Mouse (Mus musculus) midbrain, embryonic 13.5 days (tissue): ENCODE data around the gene Tef. TPM values are rescaled to one million over a fixed set of nuclear protein-coding genes. Genes with fewer than 3 reads are reported as not detected.

Source experiments
- ATAC-seq: fragments of 200-750 bp; cut with Nextera tagmentation; 2 replicates; pipeline ENCODE4 v1.8.0; 2017; ENCODE audit warnings: mild to moderate bottlenecking, moderate TSS enrichment, moderate library complexity
- H3K27ac ChIP-seq: fragments of 300-500 bp; sonication (generic); 2 replicates; pipeline ENCODE4 v1.5.1; 2015; ENCODE audit warnings: inconsistent platforms, mild to moderate bottlenecking, moderate library complexity
- H3K27me3 ChIP-seq: fragments of 300-500 bp; sonication (generic); 2 replicates; pipeline ENCODE4 v1.6.1; 2015; ENCODE audit warnings: mild to moderate bottlenecking, inconsistent platforms
- H3K36me3 ChIP-seq: fragments of 300-500 bp; sonication (generic); 2 replicates; pipeline ENCODE4 v1.6.1; 2015; ENCODE audit warnings: mild to moderate bottlenecking, inconsistent platforms
- H3K4me1 ChIP-seq: fragments of 300-500 bp; sonication (generic); replicated peaks from 2 replicates; pipeline ENCODE4 v1.6.1; 2015; ENCODE audit warnings: inconsistent platforms
- H3K4me2 ChIP-seq: fragments of 300-500 bp; sonication (generic); replicated peaks from 2 replicates; pipeline ENCODE4 v1.6.1; 2015; ENCODE audit warnings: moderate library complexity, mild to moderate bottlenecking, inconsistent platforms
- H3K4me3 ChIP-seq: fragments of 300-500 bp; sonication (generic); replicated peaks from 2 replicates; pipeline ENCODE4 v1.5.1; 2015; ENCODE audit warnings: mild to moderate bottlenecking, inconsistent platforms
- H3K9ac ChIP-seq: fragments of 300-500 bp; sonication (generic); replicated peaks from 2 replicates; pipeline ENCODE4 v1.6.1; 2015; ENCODE audit warnings: mild to moderate bottlenecking, inconsistent platforms
- H3K9me3 ChIP-seq: fragments of 300-500 bp; sonication (generic); 2 replicates; pipeline ENCODE4 v1.6.1; 2016; ENCODE audit warnings: mild to moderate bottlenecking, inconsistent platforms
- WGBS: fragments of 180-500 bp; shearing (Covaris S2); methylation state at CpG from one replicate; pipeline ENCODE4 v1.1.7; 2015; 5-methylcytosine and 5-hydroxymethylcytosine counted together
- polyA plus RNA-seq: library from polyadenylated mRNA; unstranded; fragments of >200 nt; fragmentation: Nextera tagmentation; extraction: Ambion mirVana; gene quantifications from 2 replicates; pipeline ENCODE4 v1.2.1, GENCODE M21; 2015

The Tef gene
- polyA plus RNA-seq, 1 experiment from 2014 or later = 23.3 TPM

DNA sequence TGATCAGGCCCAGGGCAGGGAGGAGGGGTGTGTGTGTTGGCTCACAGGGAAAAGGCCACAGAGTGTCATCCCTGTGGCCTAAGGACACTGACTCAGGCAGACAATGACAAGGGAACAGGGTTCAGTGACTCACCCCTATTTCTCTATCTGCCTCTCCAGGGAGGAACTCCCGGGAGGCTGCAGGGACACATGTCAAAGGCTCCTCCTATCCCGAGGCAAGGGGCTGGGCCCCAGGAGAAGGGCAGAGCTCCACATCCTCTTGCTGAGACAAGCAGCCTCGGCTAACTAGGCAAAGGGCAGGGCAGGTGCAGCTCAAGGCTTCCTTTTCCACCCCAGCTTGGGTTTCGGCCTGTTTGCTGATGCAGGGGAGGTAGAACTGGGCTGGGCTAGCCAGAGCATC lies 43.5 kb downstream of the Tef start:
- Histone ChIP-seq H3K27me3 (no peaks in the 10 kb centered on the region), H3K4me3 (no peak overlapping the region), H3K9ac (0 out of 2 replicates have a peak overlapping the region, but pooled peaks have one; percentile 14), H3K9me3 (no peaks in the 10 kb centered on the region), H3K4me1 (no peaks in the 10 kb centered on the region), H3K27ac (no peak overlapping the region), H3K36me3 (peaks cover 30% of the 10 kb centered on the region), H3K4me2 (no peak overlapping the region)
- ATAC-seq = no peak
- 40% methylated on average over 4 of the region's 4 CpGs for WGBS

DNA sequence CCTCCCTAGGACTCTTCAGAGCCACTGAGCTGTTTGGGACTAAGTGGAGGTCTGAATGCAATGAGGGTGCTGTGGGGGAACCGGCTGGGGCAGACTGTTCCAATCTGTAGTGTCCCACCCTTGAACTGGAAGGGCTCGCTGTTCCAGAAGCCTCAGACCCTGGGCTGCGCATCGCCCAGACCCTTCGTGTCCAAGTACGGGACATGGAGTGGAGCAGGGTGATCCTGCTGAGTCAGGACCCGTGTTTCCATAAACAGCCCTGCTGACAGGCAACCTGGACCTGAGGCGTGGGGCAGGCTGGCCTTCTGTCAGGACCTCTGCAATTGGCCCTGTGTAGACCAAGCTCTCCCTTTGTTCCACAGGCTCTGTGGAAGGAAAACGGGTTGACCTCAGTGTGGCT lies 44.5 kb downstream of the Tef start:
- Histone ChIP-seq H3K9ac (no peak overlapping the region), H3K4me1 (no peaks in the 10 kb centered on the region), H3K27ac (no peak overlapping the region), H3K36me3 (peaks cover 40% of the 10 kb centered on the region), H3K4me3 (no peak overlapping the region), H3K27me3 (no peaks in the 10 kb centered on the region), H3K4me2 (no peak overlapping the region), H3K9me3 (no peaks in the 10 kb centered on the region)
- WGBS = 92% methylated on average over 9 of the region's 9 CpGs
- no peak for ATAC-seq

DNA sequence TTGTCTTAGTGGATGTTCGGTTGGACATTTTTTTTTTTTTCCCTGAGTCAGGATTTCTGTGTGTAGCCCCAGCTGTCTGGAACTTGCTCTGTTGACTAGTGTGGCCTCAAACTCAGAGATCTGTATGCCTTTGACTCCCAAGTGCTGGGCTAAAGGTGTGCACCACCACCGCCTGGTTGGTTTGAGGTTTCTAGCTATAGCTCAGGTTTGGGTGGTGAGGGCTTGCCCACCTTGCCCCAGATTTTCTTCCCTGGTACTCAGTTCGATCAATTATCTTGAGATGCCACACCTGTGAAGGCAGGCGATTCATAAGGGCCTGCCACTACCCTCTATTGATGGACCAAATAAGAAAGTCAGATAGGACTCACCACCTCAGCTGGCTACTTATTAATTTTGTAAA lies 44.9 kb downstream of the Tef start:
- no peaks in the 10 kb centered on the region for H3K27me3 ChIP-seq
- no peak overlapping the region for H3K9ac ChIP-seq
- H3K4me2 ChIP-seq = no peak overlapping the region
- H3K27ac ChIP-seq = no peak overlapping the region
- ATAC-seq = no peak
- H3K4me3 ChIP-seq = no peak overlapping the region
- H3K9me3 ChIP-seq = no peaks in the 10 kb centered on the region
- WGBS = 90% methylated on average over 4 of the region's 4 CpGs
- no peaks in the 10 kb centered on the region for H3K4me1 ChIP-seq
- peaks cover 44% of the 10 kb centered on the region for H3K36me3 ChIP-seq

DNA sequence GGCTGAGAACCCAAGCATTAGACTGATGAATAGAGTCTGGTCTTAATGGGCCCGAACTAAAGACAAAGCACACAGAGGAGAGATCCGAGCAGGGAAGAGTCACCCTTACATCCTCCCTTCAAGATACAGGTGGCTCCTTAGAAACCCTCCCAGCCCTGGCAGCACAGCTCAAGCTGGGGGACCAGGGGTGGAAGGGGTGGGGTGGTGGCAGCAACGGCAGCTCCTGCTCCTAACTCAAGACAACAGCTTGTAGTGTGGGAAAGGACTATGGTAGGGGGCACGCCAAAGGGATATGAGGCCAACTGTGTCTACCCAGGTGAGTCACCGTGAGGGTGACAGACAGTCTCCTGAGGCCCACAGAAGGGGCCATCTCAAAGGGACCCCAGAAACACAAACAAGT lies 45.6 kb downstream of the Tef start:
- H3K4me3 ChIP-seq = no peak overlapping the region
- H3K36me3 ChIP-seq = peaks cover 44% of the 10 kb centered on the region
- H3K27me3 ChIP-seq = no peaks in the 10 kb centered on the region
- no peak overlapping the region for H3K9ac ChIP-seq
- no peaks in the 10 kb centered on the region for H3K9me3 ChIP-seq
- H3K27ac ChIP-seq = no peak overlapping the region
- no peak for ATAC-seq
- no peak overlapping the region for H3K4me2 ChIP-seq
- no peaks in the 10 kb centered on the region for H3K4me1 ChIP-seq
- 89% methylated on average over 5 of the region's 5 CpGs for WGBS

DNA sequence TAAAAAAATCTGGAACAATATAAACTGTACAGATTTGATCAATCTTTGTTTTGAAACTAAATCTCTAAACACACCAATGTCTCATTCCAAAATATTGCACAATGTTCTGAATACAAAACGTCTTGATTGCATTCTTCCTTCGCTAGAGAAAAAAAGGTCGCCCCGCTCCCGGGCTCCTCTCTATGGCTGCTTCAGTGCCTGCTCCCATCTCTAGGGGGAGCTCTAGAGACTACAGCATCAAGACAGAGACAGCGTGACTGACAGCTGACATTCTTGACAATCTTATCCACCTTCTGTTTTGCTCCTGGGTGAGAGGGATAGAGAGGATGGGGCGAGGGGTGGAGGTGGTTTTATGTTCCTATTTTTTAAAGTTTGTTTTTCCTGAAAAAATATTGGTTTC lies 46.1 kb downstream of the Tef start:
- Histone ChIP-seq H3K9ac (no peak overlapping the region), H3K27me3 (no peaks in the 10 kb centered on the region), H3K36me3 (peaks cover 44% of the 10 kb centered on the region), H3K4me3 (no peak overlapping the region), H3K4me1 (no peaks in the 10 kb centered on the region), H3K27ac (no peak overlapping the region), H3K9me3 (no peaks in the 10 kb centered on the region), H3K4me2 (no peak overlapping the region)
- no peak for ATAC-seq
- 41% methylated on average over 7 of the region's 7 CpGs for WGBS

DNA sequence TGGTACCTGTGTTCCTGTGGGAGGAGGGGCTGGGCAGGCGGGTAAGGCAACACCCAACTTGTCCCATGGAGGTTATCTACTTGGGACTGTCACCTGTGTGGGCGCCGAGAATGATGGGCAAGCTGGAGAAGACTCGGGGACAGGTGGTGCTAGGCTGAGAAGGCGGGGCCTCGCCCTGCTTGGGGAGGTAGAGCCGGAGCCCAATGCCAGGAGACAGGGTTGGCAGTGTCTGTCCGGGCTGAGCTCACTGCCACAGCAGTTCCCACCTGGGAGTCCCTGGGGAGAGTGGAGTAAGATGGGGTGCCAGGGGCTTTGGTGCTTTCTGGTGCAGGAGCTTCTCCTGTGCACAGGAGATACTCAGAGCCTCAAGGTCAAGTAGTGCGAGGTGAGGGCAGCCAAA lies 46.9 kb downstream of the Tef start:
- H3K27ac ChIP-seq = no peak overlapping the region
- peaks cover 44% of the 10 kb centered on the region for H3K36me3 ChIP-seq
- 88% methylated on average over 9 of the region's 9 CpGs for WGBS
- H3K27me3 ChIP-seq = no peaks in the 10 kb centered on the region
- 0 out of 2 replicates have a peak, but pooled peaks have one; percentile 30 for ATAC-seq
- H3K4me3 ChIP-seq = no peak overlapping the region
- no peak overlapping the region for H3K4me2 ChIP-seq
- no peaks in the 10 kb centered on the region for H3K9me3 ChIP-seq
- no peak overlapping the region for H3K9ac ChIP-seq
- H3K4me1 ChIP-seq = no peaks in the 10 kb centered on the region

DNA sequence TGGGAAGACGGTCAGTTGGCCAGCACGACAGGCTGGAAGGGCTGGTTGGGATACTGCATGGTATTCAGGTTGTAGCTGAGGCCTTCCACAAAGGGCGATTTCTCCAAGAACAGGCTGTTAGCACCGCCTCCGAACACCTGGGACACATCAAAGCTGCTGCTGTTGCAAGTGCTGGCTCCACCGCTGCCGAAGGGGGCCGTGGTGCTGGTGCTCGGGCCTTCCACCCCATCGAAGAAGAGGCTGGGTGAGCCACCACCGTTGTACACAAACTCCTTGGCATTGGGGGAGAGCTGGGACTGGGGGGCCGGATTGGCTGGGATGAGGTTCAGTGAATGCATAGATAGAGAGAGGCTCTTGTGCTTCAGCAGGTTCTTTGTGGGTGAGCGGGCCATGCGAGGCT lies 48.5 kb downstream of the Tef start:
- ATAC-seq = no peak
- no peaks in the 10 kb centered on the region for H3K27me3 ChIP-seq
- H3K4me2 ChIP-seq = no peak overlapping the region
- peaks cover 12% of the 10 kb centered on the region for H3K4me1 ChIP-seq
- WGBS = 87% methylated on average over 14 of the region's 14 CpGs
- peaks cover 44% of the 10 kb centered on the region for H3K36me3 ChIP-seq
- no peaks in the 10 kb centered on the region for H3K9me3 ChIP-seq
- H3K27ac ChIP-seq = no peak overlapping the region
- no peak overlapping the region for H3K4me3 ChIP-seq
- no peak overlapping the region for H3K9ac ChIP-seq

DNA sequence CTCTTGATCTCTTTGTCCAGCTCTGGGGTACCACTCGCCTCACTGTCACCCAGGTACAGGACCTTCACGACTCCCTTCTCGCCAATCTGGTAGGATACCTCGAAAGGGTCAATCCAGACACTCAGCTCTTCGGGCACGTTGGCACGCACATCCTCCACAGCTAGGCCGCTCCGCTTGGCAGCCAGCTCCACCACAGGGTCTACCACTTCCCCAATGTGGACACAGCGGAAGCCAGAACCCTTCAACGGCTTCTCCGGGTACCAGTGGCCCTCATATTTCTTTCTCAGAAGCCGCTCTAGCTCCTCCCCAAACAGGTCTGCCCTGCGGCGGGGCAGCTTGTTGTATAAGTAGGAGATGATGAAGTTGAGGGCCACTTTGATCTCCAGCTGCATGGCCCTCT lies 49.2 kb downstream of the Tef start:
- Histone ChIP-seq H3K27me3 (no peaks in the 10 kb centered on the region), H3K36me3 (peaks cover 44% of the 10 kb centered on the region), H3K4me3 (no peak overlapping the region), H3K9me3 (no peaks in the 10 kb centered on the region), H3K9ac (no peak overlapping the region), H3K27ac (no peak overlapping the region), H3K4me1 (peaks cover 15% of the 10 kb centered on the region), H3K4me2 (no peak overlapping the region)
- ATAC-seq = no peak
- WGBS = 96% methylated on average over 15 of the region's 15 CpGs

DNA sequence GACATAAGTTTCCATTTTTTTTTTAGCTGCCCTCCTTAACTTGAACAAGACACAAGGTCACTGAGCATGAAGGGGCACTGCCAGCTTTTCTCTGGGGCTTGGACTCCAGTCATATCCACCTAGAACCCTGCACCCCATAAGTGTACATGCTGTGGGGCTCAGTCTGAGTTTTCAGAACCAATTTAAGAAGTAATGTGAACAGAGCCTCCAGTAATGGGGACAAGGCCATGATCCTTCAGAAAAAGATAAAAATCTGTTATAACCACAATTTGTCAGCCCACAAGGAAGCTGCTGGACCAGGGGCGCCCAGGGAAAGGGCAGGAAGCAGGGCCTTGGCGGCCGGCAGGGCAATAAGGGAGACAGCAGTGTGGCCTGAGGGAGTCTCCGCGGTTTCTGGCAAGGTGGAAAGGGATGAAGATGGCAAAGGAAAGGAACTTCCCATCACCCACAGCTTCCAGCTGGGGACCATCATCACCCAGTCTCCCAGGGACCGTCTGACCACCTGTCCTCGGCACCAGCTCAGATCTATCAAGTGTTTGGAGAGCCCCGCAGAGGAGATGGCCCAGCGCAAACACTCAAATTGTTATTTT lies 50.3 kb downstream of the Tef start:
- ATAC-seq = no peak
- WGBS = 93% methylated on average over 9 of the region's 9 CpGs

DNA sequence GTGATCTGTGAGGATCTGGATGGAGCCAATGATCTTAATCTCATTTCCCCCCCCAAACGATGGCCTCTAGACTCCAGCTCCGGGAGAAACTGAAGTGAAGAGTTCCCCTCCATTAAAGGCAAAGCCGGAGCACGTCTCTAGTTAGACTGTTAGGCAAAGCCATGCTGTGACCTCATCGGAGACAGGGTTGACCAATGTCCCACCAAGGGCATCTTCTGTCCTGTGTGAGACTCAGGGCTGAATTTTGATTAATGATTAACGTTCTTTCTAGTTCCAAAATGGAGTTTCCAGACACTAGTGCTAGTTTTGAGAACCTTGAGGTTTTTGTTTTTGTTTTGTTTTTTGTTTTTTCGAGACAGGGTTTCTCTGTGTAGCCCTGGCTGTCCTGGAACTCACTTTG lies 50.9 kb downstream of the Tef start:
- H3K9me3 ChIP-seq = no peaks in the 10 kb centered on the region
- H3K4me3 ChIP-seq = no peak overlapping the region
- WGBS = 92% methylated on average over 7 of the region's 7 CpGs
- H3K9ac ChIP-seq = no peak overlapping the region
- ATAC-seq = no peak
- H3K4me1 ChIP-seq = peaks cover 27% of the 10 kb centered on the region
- H3K27me3 ChIP-seq = no peaks in the 10 kb centered on the region
- no peak overlapping the region for H3K27ac ChIP-seq
- H3K36me3 ChIP-seq = peaks cover 34% of the 10 kb centered on the region
- H3K4me2 ChIP-seq = no peak overlapping the region

More for the DNA sequence above, 50.3 kb downstream of the Tef start:
- Histone ChIP-seq H3K4me1 (peaks cover 27% of the 10 kb centered on the region), H3K27me3 (no peaks in the 10 kb centered on the region), H3K36me3 (peaks cover 37% of the 10 kb centered on the region), H3K27ac (no peak overlapping the region), H3K4me2 (no peak overlapping the region), H3K4me3 (no peak overlapping the region), H3K9me3 (no peaks in the 10 kb centered on the region), H3K9ac (0 out of 2 replicates have a peak overlapping the region, but pooled peaks have one; percentile 41)

DNA sequence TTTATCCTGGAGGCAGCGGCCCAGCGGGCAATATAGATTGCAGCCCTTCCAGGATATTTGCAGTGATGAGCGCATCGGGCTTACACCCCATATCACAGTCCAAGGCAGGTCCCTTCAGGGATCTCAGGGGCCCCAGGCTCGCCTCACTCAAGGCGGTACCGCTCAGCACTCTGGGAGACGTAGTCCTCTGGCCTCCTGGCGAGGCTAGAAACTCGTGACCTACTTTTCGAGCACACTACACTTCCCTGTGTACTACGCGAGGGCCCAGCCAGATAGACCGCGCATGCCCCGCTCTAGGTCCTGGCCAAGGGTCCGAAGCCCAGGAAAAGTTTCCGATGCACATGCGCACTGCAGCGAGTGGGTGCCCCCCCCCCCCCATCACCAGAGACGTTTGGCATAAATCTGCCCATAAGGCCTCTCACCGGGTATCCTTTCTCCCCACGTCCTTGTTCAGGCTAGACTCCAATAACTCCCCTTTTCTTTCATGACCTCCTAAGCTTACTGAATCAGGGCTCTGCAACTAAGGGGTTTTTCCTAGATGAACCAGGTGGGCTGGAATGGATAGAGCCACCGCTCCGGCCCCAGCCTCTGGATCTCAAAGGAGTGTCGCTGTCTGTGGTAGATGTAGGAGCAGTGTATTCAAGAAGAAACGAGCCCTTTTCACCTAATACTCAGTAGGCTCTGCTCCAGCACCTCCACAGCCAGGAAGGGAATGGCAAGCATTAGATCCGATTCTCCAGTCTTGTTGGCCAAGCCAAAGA lies 54.0 kb downstream of the Tef start:
- ATAC-seq = peak; percentile 95
- Histone ChIP-seq H3K4me1 (peaks cover 48% of the 10 kb centered on the region), H3K4me2 (peak overlapping the region; percentile 96), H3K4me3 (peak overlapping the region; percentile 94), H3K27ac (peak overlapping the region; percentile 92), H3K36me3 (peaks cover 9% of the 10 kb centered on the region), H3K27me3 (no peaks in the 10 kb centered on the region), H3K9me3 (no peaks in the 10 kb centered on the region), H3K9ac (peak overlapping the region; percentile 86)
- under 1% methylated on average over 28 of the region's 28 CpGs for WGBS

DNA sequence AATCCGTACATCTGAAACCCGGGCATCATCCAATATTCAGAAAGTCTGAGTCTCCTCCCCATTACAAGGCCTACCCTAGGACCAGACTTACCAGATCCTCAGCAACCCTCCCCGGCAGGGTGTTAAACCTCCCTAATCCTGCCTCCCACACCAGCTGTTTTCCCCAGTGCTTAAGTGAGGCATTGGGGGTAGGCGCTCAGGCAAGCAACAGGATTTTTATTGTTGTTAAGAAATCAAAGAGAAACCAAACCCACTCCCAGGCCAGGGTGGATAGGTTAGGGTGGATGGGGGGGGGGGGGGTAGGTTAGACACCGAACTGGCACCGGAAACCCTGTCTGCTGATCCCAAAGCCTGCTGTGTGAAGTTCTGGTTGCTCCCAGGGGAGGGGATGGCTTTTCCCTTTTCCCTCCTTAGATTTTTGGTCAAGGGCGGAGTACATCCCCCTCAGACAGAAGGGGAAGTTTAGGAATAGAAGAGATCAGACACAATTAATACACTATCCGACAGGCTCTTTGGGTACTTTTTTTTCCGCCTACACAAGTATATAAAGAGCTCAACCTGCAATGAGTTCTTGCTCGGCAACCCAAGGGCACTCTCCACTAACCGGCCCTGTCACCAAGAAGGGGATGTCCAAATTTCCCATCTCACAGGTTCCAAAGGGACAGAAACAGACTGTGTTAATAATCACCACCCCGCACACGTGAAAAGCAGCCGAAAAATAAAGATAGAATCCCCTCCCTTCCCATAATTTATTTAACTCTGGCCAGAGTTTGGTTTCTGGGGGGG lies 54.9 kb downstream of the Tef start:
- peak overlapping the region; percentile 96 for H3K4me2 ChIP-seq
- no peaks in the 10 kb centered on the region for H3K9me3 ChIP-seq
- H3K4me1 ChIP-seq = peaks cover 48% of the 10 kb centered on the region
- ATAC-seq = no peak
- peak overlapping the region; percentile 92 for H3K27ac ChIP-seq
- H3K4me3 ChIP-seq = peak overlapping the region; percentile 94
- 0% methylated on average over 14 of the region's 14 CpGs for WGBS
- H3K27me3 ChIP-seq = no peaks in the 10 kb centered on the region
- H3K9ac ChIP-seq = peak overlapping the region; percentile 86
- peaks cover under 1% of the 10 kb centered on the region; the same call in 1 of the 2 replicates for H3K36me3 ChIP-seq
